Mouse (Mus musculus) testis, postnatal 14 days (tissue): ENCODE data around the gene Tmem200b.

Source experiments
- DNase-seq: peaks from one replicate; pipeline ENCODE4 v3.0.0; 2021; ENCODE audit warnings: low spot score

Tmem200b gene

DNA sequence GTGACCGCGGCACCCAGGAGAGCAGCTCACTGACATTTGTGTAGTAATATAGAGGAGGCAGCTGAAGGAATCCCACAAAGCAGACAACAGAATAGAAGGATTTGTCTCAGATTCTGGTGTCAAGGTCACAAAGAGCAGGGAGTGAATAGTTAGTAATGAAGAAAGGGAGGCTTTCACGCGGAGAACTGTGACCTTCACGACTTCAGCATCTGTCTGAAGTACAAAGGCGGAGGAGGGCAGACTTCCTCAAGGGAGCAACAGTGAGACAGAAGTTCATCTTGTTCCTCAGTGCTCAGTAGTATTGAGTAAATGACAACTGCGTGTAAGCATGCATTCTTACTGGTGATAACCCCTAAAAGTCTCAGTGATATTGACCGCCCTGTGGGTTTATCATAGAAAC is 29.1 kb downstream of the Tmem200b start:
- DNase-seq: peak; percentile 76

DNA sequence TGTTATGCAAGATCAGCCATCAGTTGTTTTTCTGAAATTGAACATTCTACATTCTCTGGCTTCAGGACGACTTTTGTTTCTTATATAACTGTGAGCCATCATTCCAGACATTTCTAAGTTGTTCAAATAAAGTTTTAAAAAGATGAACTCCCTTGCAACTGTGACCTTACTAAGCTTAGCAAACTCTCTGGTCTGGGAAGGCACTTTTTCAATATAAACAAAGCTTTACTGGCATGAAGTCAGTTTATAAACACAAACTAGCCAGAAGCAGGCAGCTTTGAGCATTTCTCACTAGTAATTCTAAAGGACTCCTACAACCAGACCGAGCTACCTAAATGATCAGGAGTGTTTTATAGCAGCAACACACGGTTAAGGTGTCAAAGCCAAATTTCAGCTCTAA is 35.6 kb downstream of the Tmem200b start:
- DNase-seq: no peak

DNA sequence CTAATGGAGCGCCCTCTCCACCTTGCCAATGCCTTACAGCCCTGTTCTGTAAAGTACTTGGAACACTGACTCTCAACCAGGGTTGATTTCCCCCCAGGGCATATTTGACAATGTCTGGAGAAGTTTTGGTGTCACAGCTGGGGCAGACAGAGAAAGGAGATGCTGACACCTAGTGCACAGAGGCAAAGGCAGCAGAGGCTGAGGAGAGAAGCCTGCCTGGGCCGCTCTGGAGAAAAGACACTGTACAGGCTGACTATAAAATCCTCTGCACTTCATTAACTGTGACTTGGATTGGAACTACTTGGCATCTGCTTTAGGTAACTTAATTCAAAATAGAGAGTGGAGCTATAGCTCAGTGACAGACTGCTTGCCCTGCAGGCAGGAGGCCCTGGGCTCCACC is 47.3 kb downstream of the Tmem200b start:
- peak; percentile 18 for DNase-seq

DNA sequence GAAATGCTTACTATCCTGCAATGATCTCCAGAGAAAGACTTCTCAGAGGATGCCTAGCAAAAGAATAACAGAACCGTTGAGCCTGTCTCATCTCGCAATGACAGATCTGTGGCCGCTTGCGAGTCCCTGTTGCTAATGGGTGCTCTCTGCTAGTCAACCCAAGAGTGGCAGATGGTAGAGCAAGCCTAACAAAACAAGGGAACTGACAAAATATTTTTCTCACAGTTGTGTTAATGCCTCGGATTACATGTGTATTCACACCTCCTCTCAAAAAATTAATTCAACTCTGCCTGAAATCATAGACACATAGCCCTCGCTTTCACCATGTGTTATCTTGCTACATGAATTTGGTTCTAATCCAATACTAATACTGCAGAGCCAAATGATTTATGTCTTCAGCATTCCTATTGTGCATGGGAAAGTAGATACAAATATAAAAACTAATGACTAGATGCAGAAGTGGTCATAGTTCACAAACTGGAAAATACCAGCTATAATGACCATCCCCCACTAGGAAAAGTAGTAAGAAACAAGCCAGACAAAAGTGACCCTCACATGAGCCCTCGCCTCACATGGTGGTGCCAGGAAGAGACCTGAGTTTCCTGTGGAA is 48.8 kb downstream of the Tmem200b start:
- no peak for DNase-seq
